Mouse (Mus musculus) liver, embryonic 14.5 days (tissue): ENCODE results near the gene Rxra.

Experiments
- CTCF ChIP-seq: IDR thresholded peaks from 2 replicates; pipeline ENCODE4 v1.5.1; 2016; ENCODE audit warnings: antibody characterized with exemption, low read depth, control low read depth
- EP300 ChIP-seq: IDR thresholded peaks from 2 replicates; pipeline ENCODE4 v1.6.1; 2016; ENCODE audit warnings: antibody characterized with exemption, low read depth

DNA sequence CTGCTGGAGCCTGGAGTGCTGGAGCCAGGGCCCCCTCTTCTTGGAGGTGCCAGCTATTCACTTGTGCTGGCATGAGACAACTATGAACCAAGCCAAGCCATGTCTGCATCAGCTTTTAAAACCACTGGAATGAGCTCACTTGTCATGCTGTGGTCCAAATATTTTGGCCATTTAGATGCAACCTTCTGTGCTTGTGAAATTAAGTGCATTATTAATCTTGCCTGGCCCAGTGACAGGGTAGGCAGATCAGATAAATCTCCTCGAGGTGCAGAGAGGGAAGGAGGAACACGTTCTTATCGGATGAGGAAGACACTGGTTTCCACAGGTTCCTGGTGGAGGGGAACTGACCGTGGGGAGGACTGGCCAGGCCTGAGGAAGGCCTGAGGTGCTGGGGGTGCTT is 8.6 kb upstream of the Rxra start:
- no peak for TF ChIP-seq EP300
- TF ChIP-seq CTCF: no peak
